Mouse (Mus musculus): ENCODE measurements around the gene Gm20458. TPM values are rescaled to one million over a fixed set of nuclear protein-coding genes. Genes with fewer than 3 reads are reported as not detected.
A peak's percentile ranks its signal among the peaks of the same experiment; 100 is the strongest.

Gm20458 gene
- 10.5 and 13.5 TPM in 2 replicates for polyA plus RNA-seq (2015; fragmentation: Nextera tagmentation; extraction: Ambion mirVana)

GRCm38 (mm10) chr2:164460745-164461551 lies at the start of gene Gm20458:
Gm20458 (plus strand) TSS chr2:164460967.
- peaks cover 14% of the 10 kb centered on the region; the same call in 1 of the 2 replicates for H3K36me3 ChIP-seq
- H3K9me3 ChIP-seq (replicated peaks), result no peaks in the 10 kb centered on the region
- H3K4me3 ChIP-seq, result peak within 1 kb of the TSS; percentile 92
- H3K27ac ChIP-seq, result peak within 1 kb of the TSS; percentile 83
- no peaks in the 10 kb centered on the region for H3K27me3 ChIP-seq
- peak; percentile 98 for ATAC-seq (replicated peaks; ENCODE audit: insufficient number of reproducible peaks, insufficient read depth, low FRiP score, low read depth)
- H3K4me1 ChIP-seq (replicated peaks), result peaks cover 18% of the 10 kb centered on the region
- peak within 1 kb of the TSS; percentile 85 for H3K4me2 ChIP-seq
- peak within 1 kb of the TSS; percentile 83 for H3K9ac ChIP-seq
- under 1% methylated on average over 79 of the region's 79 CpGs for WGBS

DNA sequence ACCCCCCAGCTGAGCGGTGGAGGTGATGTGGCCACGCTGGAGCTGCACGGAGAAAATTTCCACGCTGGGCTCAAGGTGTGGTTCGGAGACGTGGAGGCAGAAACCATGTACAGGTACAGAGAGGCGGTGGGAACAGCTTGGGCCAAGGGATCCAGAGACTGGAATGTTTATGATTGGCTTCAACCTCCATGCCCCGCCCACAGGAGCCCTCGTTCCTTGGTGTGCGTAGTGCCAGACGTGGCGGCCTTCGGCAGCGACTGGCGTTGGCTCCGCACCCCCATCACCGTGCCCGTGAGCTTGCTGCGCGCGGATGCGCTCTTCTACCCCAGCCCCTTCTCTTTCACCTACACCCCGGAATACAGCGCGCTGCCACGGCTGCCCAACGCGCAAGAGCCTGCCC lies 46.6 kb upstream of the Gm20458 start:
- Histone ChIP-seq H3K4me2 (peak overlapping the region; percentile 52), H3K4me3 (peak overlapping the region; percentile 23; the same call in 1 of the 2 replicates)
- ATAC-seq (replicated peaks; ENCODE audit: insufficient number of reproducible peaks, insufficient read depth, low FRiP score, low read depth), result no peak

GRCm38 (mm10) chr2:164414581-164414980 lies 46.2 kb upstream of the Gm20458 start:
- H3K27me3 ChIP-seq, result peaks cover 48% of the 10 kb centered on the region

More for the DNA sequence above, 46.6 kb upstream of the Gm20458 start:
- Histone ChIP-seq H3K9ac (no peak overlapping the region), H3K36me3 (no peaks in the 10 kb centered on the region), H3K9me3 (replicated peaks) (no peaks in the 10 kb centered on the region), H3K4me1 (replicated peaks) (peaks cover 7% of the 10 kb centered on the region; the same call in 1 of the 2 replicates), H3K27ac (no peak overlapping the region), H3K27me3 (peaks cover 52% of the 10 kb centered on the region)
- 20% methylated on average over 28 of the region's 28 CpGs for WGBS

GRCm38 (mm10) chr2:164417198-164417597 lies 43.6 kb upstream of the Gm20458 start:
- H3K27me3 ChIP-seq, result peaks cover 30% of the 10 kb centered on the region
- H3K36me3 ChIP-seq, result no peaks in the 10 kb centered on the region
- H3K27ac ChIP-seq, result no peak overlapping the region
- 0% methylated on average over 2 of the region's 2 CpGs for WGBS
- no peak overlapping the region for H3K4me3 ChIP-seq
- no peaks in the 10 kb centered on the region for H3K9me3 ChIP-seq (replicated peaks)
- no peak overlapping the region for H3K9ac ChIP-seq
- H3K4me2 ChIP-seq, result no peak overlapping the region
- H3K4me1 ChIP-seq (replicated peaks), result peaks cover 7% of the 10 kb centered on the region; the same call in 1 of the 2 replicates
- ATAC-seq (replicated peaks; ENCODE audit: insufficient number of reproducible peaks, insufficient read depth, low FRiP score, low read depth), result no peak

More at GRCm38 (mm10) chr2:164414581-164414980, 46.2 kb upstream of the Gm20458 start:
- Histone ChIP-seq H3K9me3 (replicated peaks) (no peaks in the 10 kb centered on the region), H3K4me2 (peak overlapping the region; percentile 52), H3K36me3 (no peaks in the 10 kb centered on the region), H3K9ac (no peak overlapping the region), H3K4me1 (replicated peaks) (peaks cover 7% of the 10 kb centered on the region; the same call in 1 of the 2 replicates), H3K4me3 (peak overlapping the region; percentile 23; the same call in 1 of the 2 replicates), H3K27ac (no peak overlapping the region)
- WGBS, result 53% methylated on average over 10 of the region's 10 CpGs
- ATAC-seq (replicated peaks; ENCODE audit: insufficient number of reproducible peaks, insufficient read depth, low FRiP score, low read depth), result no peak

- 39% methylated on average over 3 of the region's 3 CpGs for WGBS
These were observed 42.4 kb upstream of the Gm20458 start for GRCm38 (mm10) chr2:164418308-164418875.

GRCm38 (mm10) chr2:164419489-164419888 lies 41.3 kb upstream of the Gm20458 start:
- no peaks in the 10 kb centered on the region for H3K9me3 ChIP-seq (replicated peaks)
- no peak overlapping the region for H3K4me3 ChIP-seq
- H3K4me2 ChIP-seq, result no peak overlapping the region
- no peak overlapping the region for H3K9ac ChIP-seq
- H3K27me3 ChIP-seq, result peaks cover 16% of the 10 kb centered on the region
- no peaks in the 10 kb centered on the region; the same call in 1 of the 2 replicates for H3K4me1 ChIP-seq (replicated peaks)
- WGBS, result 15% methylated on average over 3 of the region's 3 CpGs
- ATAC-seq (replicated peaks; ENCODE audit: insufficient number of reproducible peaks, insufficient read depth, low FRiP score, low read depth), result no peak
- H3K36me3 ChIP-seq, result peaks cover 8% of the 10 kb centered on the region
- H3K27ac ChIP-seq, result no peak overlapping the region

More at GRCm38 (mm10) chr2:164418308-164418875, 42.4 kb upstream of the Gm20458 start:
- Histone ChIP-seq H3K27me3 (peaks cover 26% of the 10 kb centered on the region), H3K9ac (no peak overlapping the region), H3K9me3 (replicated peaks) (no peaks in the 10 kb centered on the region), H3K27ac (no peak overlapping the region), H3K4me1 (replicated peaks) (peaks cover 7% of the 10 kb centered on the region; the same call in 1 of the 2 replicates), H3K4me2 (no peak overlapping the region), H3K36me3 (no peaks in the 10 kb centered on the region), H3K4me3 (no peak overlapping the region)
- no peak for ATAC-seq (replicated peaks; ENCODE audit: insufficient number of reproducible peaks, insufficient read depth, low FRiP score, low read depth)

GRCm38 (mm10) chr2:164421306-164421705 lies 39.5 kb upstream of the Gm20458 start:
- ATAC-seq (replicated peaks; ENCODE audit: insufficient number of reproducible peaks, insufficient read depth, low FRiP score, low read depth), result no peak
- Histone ChIP-seq H3K4me3 (no peak overlapping the region), H3K9ac (no peak overlapping the region), H3K36me3 (peaks cover 10% of the 10 kb centered on the region), H3K27ac (no peak overlapping the region), H3K4me1 (replicated peaks) (no peaks in the 10 kb centered on the region), H3K4me2 (no peak overlapping the region), H3K27me3 (peaks cover 8% of the 10 kb centered on the region; the same call in 1 of the 2 replicates), H3K9me3 (replicated peaks) (no peaks in the 10 kb centered on the region)
- 83% methylated on average over 7 of the region's 7 CpGs for WGBS

- peaks cover 8% of the 10 kb centered on the region; the same call in 1 of the 2 replicates for H3K27me3 ChIP-seq
- peaks cover 10% of the 10 kb centered on the region for H3K36me3 ChIP-seq
- H3K9ac ChIP-seq, result no peak overlapping the region
- H3K4me1 ChIP-seq (replicated peaks), result no peaks in the 10 kb centered on the region
- no peak overlapping the region for H3K4me2 ChIP-seq
- no peak overlapping the region; the same call in 1 of the 2 replicates for H3K27ac ChIP-seq
- H3K9me3 ChIP-seq (replicated peaks), result no peaks in the 10 kb centered on the region
- no peak overlapping the region for H3K4me3 ChIP-seq
- 79% methylated on average over 8 of the region's 8 CpGs for WGBS
- ATAC-seq (replicated peaks; ENCODE audit: insufficient number of reproducible peaks, insufficient read depth, low FRiP score, low read depth), result no peak
These were observed 38.8 kb upstream of the Gm20458 start for GRCm38 (mm10) chr2:164421979-164422378.

DNA sequence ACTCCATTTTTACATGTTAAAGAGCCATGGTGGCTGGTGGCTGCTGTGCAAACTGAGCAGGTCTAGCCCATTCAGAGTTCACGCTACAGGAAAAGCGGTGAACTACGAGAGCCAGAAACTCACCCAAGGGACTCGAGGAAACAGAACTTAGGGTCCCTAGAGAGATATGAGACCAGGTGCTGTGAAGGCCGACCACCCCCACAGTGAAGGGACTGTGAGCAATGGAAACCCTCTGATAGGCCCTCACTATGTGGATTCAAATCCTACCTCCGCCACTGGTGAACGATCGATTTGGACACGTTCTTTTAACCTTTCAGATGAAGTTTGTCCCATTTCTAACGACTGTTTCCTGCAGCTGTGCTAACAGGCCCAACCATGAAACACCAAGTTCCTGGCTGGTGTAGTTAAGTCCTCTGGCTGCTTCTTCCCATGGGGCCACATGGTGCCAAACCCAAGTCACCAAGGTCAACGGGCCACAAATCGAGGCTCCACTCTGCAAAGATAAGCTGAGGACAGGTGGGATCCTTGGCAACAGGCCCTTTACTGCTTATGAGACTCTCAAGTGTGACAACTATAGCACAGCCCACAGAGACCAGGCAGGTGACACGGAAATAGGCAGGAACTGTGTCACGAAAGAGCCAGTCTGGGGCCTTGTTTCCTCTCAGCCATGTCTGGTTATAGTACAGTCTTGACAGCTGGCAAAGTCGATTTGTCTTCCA lies 37.9 kb upstream of the Gm20458 start:
- no peak overlapping the region for H3K27ac ChIP-seq
- no peak overlapping the region for H3K9ac ChIP-seq
- peaks cover 10% of the 10 kb centered on the region for H3K36me3 ChIP-seq
- ATAC-seq (replicated peaks; ENCODE audit: insufficient number of reproducible peaks, insufficient read depth, low FRiP score, low read depth), result no peak
- H3K4me3 ChIP-seq, result no peak overlapping the region
- no peaks in the 10 kb centered on the region for H3K9me3 ChIP-seq (replicated peaks)
- peaks cover 6% of the 10 kb centered on the region; the same call in 1 of the 2 replicates for H3K27me3 ChIP-seq
- no peak overlapping the region for H3K4me2 ChIP-seq
- whole genome bisulfite sequencing, result 77% methylated on average over 15 of the region's 15 CpGs
- H3K4me1 ChIP-seq (replicated peaks), result no peaks in the 10 kb centered on the region

DNA sequence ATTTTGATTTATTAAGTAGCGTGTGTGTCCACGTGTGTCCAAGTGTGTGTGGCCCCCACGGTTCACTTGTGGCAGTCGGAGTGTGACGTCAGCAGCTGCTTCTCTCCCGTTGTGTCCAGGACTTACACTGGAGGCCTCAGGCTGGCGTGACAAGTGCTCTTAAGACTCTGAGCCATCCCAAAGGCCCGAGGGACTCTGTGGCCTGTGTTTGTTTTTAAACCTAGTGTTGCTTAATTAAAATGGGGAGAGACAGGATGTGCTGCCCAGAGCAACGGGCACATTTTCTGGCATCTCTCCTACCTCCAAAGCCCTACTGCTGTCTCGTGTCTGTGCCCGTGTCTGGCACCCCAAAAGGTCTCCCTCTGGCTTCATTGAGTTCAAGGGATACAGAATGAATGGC lies 37.3 kb upstream of the Gm20458 start:
- peaks cover 10% of the 10 kb centered on the region for H3K36me3 ChIP-seq
- H3K9ac ChIP-seq, result no peak overlapping the region
- no peak overlapping the region for H3K4me2 ChIP-seq
- H3K4me3 ChIP-seq, result no peak overlapping the region
- peaks cover 5% of the 10 kb centered on the region; the same call in 1 of the 2 replicates for H3K27me3 ChIP-seq
- H3K27ac ChIP-seq, result no peak overlapping the region
- H3K4me1 ChIP-seq (replicated peaks), result no peaks in the 10 kb centered on the region
- 88% methylated on average over 11 of the region's 11 CpGs for WGBS
- H3K9me3 ChIP-seq (replicated peaks), result no peaks in the 10 kb centered on the region
- no peak for ATAC-seq (replicated peaks; ENCODE audit: insufficient number of reproducible peaks, insufficient read depth, low FRiP score, low read depth)

DNA sequence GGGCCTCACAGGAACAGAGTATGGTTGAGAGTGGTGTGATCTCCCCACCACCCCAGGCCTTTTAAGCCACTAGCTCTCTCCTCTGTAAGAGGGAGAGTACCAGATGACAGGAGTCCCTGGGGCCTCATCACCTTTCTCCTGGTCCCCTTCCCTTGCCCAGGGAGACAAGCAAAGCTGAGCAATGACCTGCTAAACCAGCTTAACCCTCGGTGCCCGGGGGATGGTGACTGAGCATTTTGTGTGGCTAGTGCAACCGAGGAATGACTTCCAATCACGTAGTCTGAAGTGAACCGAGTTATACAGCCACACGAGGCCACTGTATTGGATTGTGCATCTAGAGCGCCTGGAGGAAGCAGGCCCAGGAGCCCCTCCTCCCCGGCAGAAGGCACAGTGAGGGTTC lies 36.4 kb upstream of the Gm20458 start:
- Histone ChIP-seq H3K36me3 (peaks cover 10% of the 10 kb centered on the region), H3K9ac (no peak overlapping the region), H3K4me2 (no peak overlapping the region), H3K27me3 (no peaks in the 10 kb centered on the region), H3K9me3 (replicated peaks) (no peaks in the 10 kb centered on the region), H3K4me1 (replicated peaks) (no peaks in the 10 kb centered on the region), H3K27ac (no peak overlapping the region), H3K4me3 (no peak overlapping the region)
- WGBS, result 87% methylated on average over 8 of the region's 8 CpGs
- ATAC-seq (replicated peaks; ENCODE audit: insufficient number of reproducible peaks, insufficient read depth, low FRiP score, low read depth), result no peak

All from heart, embryonic 15.5 days (tissue).